Mouse (Mus musculus) MEL-GATA-1-ER (cell line): ENCODE measurements around the gene B3gnt7.
A peak's percentile ranks its signal among the peaks of the same experiment; 100 is the strongest.
"Not testable (repeated sequence)": the region's sequence is repeated elsewhere in the genome, so short reads cannot be mapped to it uniquely, and the experiment has no call there.

Source experiments
- DNase-seq: peaks from one replicate; pipeline ENCODE4 v3.0.0-alpha.2; 2012; ENCODE audit warnings: low read depth; ENCODE audit errors: extremely low read depth

B3gnt7 gene

GRCm38 (mm10) chr1:86301221-86302091 lies 1.2 kb upstream of the B3gnt7 start:
- no peak for DNase-seq

DNA sequence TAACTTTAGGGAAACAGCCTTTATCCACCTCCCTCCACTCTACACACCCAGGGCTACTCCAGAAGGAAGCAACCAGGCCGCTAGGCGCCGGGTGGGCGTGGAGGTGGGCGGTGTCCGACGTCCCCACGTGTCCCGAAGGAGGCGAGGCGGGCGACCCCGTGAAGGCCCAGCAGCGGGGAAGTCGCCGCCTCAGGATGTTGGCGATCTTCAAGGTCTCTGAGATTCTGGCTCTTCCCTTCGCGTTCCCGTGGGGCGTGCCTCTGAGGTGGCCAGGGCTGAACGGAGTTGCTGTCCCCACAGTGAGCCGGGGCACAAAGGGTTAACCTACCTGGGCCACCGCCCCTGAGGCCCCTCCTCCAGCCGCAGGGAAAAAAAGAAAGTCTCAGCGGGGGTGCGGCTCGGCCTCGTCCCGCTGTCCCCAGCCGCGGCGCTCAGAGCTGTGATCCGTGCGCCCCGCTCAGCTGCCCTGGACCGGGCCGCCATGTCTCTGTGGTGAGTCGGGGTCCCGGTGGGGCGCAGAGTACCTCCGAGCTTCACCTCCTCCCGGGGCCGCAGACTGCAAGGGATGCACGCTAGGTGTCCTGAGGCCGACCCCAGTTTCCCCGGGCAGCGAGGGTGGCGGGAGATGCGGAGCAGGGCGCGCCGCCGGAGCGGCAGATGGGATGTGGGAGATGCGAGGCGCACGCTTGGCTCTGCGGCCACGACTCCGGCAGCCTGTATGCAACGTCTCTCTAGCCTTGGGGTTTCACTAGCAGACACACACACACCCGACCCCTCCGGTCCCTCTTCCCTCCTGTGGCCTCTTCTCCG lies 636 bp downstream of the B3gnt7 start:
- peak; percentile 10 for DNase-seq

- DNase-seq: no peak
These were observed 1.2 kb downstream of the B3gnt7 start for GRCm38 (mm10) chr1:86303873-86304250.

DNA sequence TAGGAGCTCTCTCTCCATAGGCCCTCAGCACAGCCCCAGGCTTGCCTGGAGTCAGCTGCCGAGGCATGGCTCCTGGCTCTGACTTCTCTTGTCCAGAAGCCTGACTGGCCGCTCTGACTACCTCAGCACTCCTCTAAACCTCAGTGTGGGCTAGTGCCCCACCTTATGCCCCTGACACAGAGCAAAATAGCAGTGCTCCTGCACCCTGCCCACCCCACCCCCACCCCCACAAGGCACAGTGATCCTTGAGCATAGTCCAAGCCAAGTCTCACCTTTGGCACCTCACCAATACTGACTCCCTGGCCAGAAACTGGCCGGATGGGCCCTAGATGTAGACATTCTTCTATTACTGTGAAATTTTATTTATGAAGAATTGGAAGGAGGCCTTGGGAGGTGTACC lies 4.1 kb downstream of the B3gnt7 start:
- no peak for DNase-seq

DNA sequence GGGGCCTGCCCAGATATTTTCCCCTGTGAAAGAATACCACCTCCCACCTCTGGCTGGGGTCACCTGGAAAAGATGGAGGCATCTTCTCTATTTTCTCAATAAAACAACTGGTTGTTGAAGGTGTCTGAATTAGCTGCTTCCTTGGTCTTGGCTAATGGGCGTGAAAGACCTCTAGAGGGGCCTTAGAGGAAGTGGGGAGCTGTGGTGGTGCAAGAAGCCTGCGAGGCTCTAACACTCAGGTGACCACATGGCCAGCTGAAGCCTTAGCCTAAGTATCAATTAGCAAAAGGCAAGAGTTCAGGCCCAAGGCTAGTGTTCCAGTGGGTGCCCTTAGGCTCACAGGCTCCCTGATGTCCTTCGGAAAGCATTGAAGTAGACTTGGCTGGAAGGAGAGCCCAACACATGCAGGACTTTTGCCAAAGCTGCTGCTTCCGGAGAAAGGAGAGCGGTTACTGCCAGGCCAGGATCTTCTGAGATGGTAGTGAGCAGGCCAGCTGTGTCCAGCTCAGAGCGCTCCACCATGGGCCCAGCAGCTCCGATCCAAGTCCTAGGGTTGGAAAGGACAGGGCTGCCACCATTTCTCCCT lies 4.6 kb downstream of the B3gnt7 start:
- no peak for DNase-seq

DNA sequence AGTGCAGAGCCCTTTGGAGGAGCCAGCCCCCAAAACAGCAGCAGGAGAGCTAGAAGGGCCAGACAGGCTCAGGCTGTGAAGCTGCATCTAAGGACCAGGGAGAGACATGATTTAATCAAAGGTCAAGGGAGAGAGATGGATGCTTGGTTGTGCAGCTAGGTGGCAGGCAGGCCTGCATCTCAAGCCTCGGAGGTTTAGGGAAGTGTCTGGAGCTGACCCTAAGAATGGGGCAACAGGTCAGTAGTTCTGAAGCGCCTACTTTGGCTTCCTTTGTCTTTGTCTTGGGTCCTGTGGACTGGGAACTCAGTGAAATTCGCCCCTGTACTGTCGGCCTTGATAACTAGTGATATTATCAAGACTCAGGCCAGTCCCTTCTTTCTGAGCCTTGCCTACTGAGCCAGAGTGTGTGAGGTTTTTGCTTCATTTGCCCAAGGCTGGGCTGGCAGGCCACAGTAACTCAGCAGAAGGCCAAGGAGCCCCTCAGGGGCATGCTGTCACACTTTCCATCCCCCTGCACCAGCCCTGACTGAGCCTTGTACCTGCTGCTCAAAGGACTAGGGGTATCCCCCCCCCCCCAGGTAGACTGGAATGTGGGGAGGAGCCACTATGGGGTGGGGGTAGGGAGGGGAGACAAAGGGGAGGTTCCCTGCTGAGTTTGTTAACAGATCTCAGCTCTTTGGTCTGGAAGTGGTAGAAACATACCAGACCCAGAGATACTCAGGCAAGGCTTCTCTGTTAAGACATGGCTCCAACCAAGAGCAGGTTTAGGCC lies 5.4 kb downstream of the B3gnt7 start:
- no peak for DNase-seq

GRCm38 (mm10) chr1:86309270-86309833 lies 6.7 kb downstream of the B3gnt7 start:
- no peak for DNase-seq

- DNase-seq: no peak
These were observed 8.1 kb downstream of the B3gnt7 start for GRCm38 (mm10) chr1:86310536-86311310.

DNA sequence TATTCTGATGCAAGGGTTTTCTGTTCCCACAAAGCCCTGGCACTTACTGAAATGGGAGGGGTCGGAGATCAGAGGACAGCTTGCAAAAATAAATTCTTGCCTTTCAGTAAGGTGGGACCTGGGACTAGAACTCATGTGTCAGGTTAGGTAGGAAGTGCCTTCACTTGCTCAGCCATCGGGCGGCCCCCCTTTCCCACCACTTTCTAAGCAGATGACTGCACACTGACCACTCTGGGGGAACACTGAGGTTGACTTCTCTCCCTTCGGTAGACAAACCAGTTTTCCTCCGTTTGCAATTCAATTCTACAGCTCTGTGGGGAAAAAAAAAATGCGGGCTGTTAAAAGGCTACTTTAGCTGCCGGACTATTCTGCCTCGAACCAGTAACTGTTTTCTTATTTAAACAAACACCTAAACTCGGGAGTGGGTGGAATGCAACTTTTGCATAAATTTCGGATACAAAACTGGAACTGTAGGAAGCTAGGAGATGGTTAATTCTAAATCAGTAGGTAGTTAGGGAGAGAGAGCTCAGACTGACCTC lies 8.9 kb downstream of the B3gnt7 start:
- DNase-seq: no peak

GRCm38 (mm10) chr1:86312269-86312668 lies 9.6 kb downstream of the B3gnt7 start:
- no peak for DNase-seq

DNA sequence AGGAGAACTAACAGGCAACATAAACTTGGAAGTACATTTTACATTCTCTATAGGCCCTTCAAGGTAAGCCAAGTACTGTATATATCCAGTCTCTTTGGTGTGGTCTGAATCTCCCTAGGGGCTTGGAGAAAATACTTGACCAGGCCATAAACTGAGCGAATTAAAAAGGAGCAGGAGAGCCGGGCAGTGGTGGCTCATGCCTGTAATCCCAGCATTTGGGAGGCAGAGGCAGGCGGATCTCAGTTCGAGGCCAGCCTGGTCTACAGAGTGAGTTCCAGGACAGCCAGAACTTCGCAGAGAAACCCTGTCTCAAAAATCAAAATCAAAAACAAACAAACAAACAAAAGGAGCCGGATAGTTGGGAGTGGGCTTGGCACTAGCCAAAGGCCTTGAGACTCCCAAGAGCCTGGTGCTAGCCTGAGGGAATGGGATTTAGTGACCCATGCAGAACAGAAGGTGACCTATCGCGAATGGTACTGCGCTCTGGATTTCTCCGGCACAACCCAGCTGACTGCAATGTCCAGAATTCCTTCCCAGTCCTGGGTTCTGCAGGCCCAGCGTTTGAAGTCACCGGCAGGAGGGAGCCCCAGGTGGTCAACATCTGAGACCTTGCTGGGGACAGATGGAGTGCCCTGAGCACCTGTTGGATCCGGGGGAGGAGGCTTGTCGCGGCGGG lies 10.6 kb downstream of the B3gnt7 start:
- DNase-seq: no peak

DNA sequence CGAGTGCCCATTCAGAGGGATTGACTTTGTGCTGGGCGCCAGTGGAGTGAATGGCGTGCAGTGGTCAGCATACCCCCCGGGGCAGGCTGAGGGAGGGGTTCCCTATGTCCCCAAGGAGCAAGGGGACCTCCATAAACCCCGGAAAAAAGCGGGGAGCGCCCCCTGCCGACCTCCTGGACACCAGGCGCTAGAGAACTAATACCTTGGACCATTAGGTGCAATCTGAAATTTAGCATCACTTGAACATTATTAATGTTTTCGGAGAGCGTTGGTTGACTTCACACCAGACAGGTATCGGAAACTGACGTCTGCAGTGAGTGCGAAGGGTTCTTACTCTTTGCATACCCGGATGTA lies 11.1 kb downstream of the B3gnt7 start:
- no peak for DNase-seq

DNA sequence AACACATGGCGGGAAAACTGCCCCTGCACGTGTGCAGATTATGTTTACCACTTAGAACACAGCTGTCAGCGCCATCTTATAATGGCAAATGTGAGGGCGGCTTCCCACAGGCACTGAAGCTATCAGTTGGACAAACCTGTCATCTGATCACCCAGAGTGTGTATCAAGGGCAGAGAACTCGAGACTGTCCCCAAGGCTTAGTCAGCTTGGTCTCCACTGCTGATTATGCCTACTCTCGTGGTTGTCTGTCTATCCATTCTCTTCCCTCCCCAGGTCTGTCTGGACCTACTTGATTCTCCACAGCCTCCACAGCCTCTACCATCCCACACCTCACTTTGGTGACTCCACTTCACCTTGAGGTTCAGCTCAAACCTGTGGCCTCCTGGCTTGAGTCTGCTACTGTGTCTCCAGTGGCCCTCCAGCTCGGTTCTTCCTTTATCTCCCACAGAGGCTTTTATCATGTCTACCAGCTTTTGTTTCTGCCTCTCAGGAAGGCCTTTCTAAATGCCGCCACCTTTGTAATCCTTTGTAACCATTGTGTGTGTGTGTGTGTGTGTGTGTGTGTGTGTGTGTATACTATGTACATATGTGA lies 18.3 kb downstream of the B3gnt7 start:
- DNase-seq: no peak

DNA sequence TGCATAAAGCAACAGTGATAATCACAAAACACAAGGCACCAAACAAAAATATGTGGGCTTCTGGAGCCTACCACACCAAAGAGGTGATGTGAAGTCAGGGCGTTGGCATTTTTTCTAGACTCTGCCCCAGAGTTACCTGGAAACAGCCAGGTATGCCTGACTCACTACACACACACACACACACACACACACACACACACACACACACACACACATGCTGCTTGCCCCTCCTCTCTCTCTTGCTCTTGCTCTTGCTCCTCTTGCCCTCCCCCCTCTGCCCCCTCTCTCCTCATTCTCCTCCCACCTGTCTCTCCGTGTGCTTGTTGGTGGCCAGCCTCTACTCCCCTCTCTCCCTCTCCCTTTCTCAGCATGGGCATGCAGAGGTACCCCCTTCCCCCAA lies 33.7 kb downstream of the B3gnt7 start:
- no peak for DNase-seq

- peak; percentile 64 for DNase-seq
These were observed 36.7 kb downstream of the B3gnt7 start for GRCm38 (mm10) chr1:86339156-86339812.

- not testable (repeated sequence) for DNase-seq
These were observed 38.5 kb downstream of the B3gnt7 start for GRCm38 (mm10) chr1:86341096-86341495.

DNA sequence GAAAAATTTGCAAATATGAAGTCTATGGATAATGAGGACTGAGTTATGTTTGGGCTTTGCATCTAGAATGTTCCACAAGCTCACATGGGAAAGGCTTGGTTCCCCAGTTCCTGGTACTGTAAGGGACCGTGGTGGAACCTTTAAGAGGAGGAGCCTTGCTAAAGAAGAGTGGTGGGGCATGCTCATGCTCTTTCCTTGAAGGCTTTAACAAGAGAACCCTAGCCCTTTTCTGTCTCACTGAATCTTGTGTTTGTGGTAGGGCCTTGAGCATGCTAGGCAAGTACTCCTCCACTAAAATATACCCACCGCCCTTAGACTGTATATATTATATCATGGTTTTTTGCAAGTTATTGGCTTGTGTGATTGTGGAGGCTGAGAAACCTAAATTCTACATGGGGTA lies 39.7 kb downstream of the B3gnt7 start:
- no peak for DNase-seq

DNA sequence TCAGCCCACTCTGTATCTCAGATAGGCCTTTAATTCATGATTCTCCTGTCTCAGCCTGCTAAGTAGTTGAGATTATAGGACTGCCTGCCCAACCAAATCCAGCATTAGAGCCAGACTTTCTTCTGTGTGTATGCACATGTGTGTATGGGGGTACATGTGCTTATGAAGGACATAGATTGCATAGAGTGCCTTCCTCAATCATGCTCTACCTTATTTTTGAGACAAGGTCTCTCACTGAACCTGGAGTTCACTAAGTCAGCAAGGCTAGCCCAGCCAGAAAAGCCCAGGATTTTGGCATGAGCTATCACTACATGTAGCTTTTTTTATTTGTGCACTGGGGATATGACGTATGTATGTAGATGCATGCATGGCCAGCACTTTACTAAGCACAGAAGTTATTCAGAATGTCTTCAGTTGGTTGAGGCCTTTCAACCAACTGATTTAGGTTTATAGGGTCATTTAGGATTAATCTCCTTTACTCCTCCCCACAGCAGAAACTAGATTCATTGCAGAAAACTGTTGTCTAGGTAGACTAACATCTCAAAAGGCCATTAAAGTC lies 40.5 kb downstream of the B3gnt7 start:
- no peak for DNase-seq
